Comparison of ENCODE assay signal across 10 mouse cellular contexts in genomic region chr11:70516352-70516751, GRCm38 (mm10). TPM values are rescaled to one million over a fixed set of nuclear protein-coding genes. Genes with fewer than 3 reads are reported as not detected.
DNase-seq lines count a peak whose midpoint lies in the region; ATAC-seq lines count a peak whose summit lies in the region.
"Had no signal": no experiment of that assay in that cellular context is flagged by ENCODE, and none has a peak within 500 bp of the region (broad histone marks: within the 10 kb centered on the region; RNA-seq: fewer than 3 reads in every experiment).

No protein-coding gene starts in this region.

- intact Hi-C loops in heart, postnatal 10 days (cut with DNase I): loop anchor here (1.0 to 2.0 kb wide), 2 partner anchors 89 to 238 kb away; no protein-coding TSS in a partner anchor

- H3K36me3 ChIP-seq in kidney, embryonic 16.5 days (ENCODE audit: insufficient read depth, low read length): no peaks in the 10 kb centered on the region
- H3K36me3 ChIP-seq: embryonic facial prominence, embryonic 15.5 days; limb, embryonic 13.5 days had no signal

- peak; percentile 32 to 45 for DNase-seq in kidney, adult 8-10 months
- DNase-seq in CD4-positive helper T cell, adult 2 months (ENCODE audit: low read depth, low spot score): peak; percentile 62
- peak; percentile 46 for DNase-seq in MEL-GATA-1-ER (ENCODE audit: extremely low read depth, low read depth)
- peak; percentile 47 to 69 for DNase-seq in heart, postnatal 10 days
- peak; percentile 57 for DNase-seq in retina, postnatal 7 days (ENCODE audit: low read depth, low spot score)

- no peak for ATAC-seq in kidney, embryonic 16.5 days (ENCODE audit: low FRiP score, low TSS enrichment)
- ATAC-seq in inflammation-experienced regulatory T-cells, adult 6 months: no peak

- peaks cover 9% of the 10 kb centered on the region for H3K4me1 ChIP-seq in kidney, embryonic 16.5 days (ENCODE audit: insufficient read depth, low read length)

- no peak overlapping the region for H3K9ac ChIP-seq in kidney, embryonic 16.5 days (replicated peaks; ENCODE audit: low read length)
- H3K9ac ChIP-seq: embryonic facial prominence, embryonic 15.5 days; limb, embryonic 13.5 days had no signal

- H3K27me3 ChIP-seq in kidney, embryonic 16.5 days (ENCODE audit: insufficient read depth, low read length): no peaks in the 10 kb centered on the region

- no peak overlapping the region for H3K4me3 ChIP-seq in kidney, embryonic 16.5 days (ENCODE audit: low read length)
- H3K4me3 ChIP-seq: embryonic facial prominence, embryonic 15.5 days; limb, embryonic 13.5 days had no signal

- no peak overlapping the region for H3K27ac ChIP-seq in kidney, embryonic 16.5 days (ENCODE audit: low read length)
- H3K27ac ChIP-seq: embryonic facial prominence, embryonic 15.5 days; limb, embryonic 13.5 days had no signal

- no peaks in the 10 kb centered on the region for H3K9me3 ChIP-seq in kidney, embryonic 16.5 days (ENCODE audit: low read length)
- H3K9me3 ChIP-seq: embryonic facial prominence, embryonic 15.5 days; limb, embryonic 13.5 days had no signal

- 33% methylated on average over 2 of the region's 2 CpGs for WGBS in kidney, embryonic 16.5 days

- no peak overlapping the region for H3K4me2 ChIP-seq in kidney, embryonic 16.5 days (replicated peaks; ENCODE audit: low read depth, low read length)
- H3K4me2 ChIP-seq: embryonic facial prominence, embryonic 15.5 days; limb, embryonic 13.5 days had no signal

RNA-seq across cellular contexts. Expression of gene Vmo1, which starts 1.9 kb away (rescaled TPM):
- polyA plus RNA-seq in kidney, embryonic 16.5 days (2015; fragmentation: Nextera tagmentation; extraction: Ambion mirVana): 0.37 and 0.50 TPM in 2 replicates
- not detected for total RNA-seq in heart, postnatal 10 days (2021)
- polyA plus RNA-seq in inflammation-experienced regulatory T-cells, adult 6 months (2017; shearing (Covaris generic)): not detected
- polyA plus RNA-seq: small intestine, adult 2 months had no signal

RNA-seq across cellular contexts. Expression of gene Gltpd2, which starts 2.6 kb away (rescaled TPM):
- 0.51 and 0.62 TPM in 2 replicates for polyA plus RNA-seq in kidney, embryonic 16.5 days (2015; fragmentation: Nextera tagmentation; extraction: Ambion mirVana)
- not detected for total RNA-seq in heart, postnatal 10 days (2021)
- not detected for polyA plus RNA-seq in inflammation-experienced regulatory T-cells, adult 6 months (2017; shearing (Covaris generic))

RNA-seq across cellular contexts. Expression of gene Psmb6, which starts 8.8 kb away (rescaled TPM):
- polyA plus RNA-seq in kidney, embryonic 16.5 days (2015; fragmentation: Nextera tagmentation; extraction: Ambion mirVana): 789 and 872 TPM in 2 replicates
- 100 to 1,000 TPM; 264 to 266 TPM for total RNA-seq in heart, postnatal 10 days (2021)
- polyA plus RNA-seq in inflammation-experienced regulatory T-cells, adult 6 months (2017; shearing (Covaris generic)): 100 to 1,000 TPM; 376 to 387 (median 385) TPM

RNA-seq across cellular contexts. Expression of gene Tm4sf5, which starts 11.3 kb away (rescaled TPM):
- polyA plus RNA-seq in kidney, embryonic 16.5 days (2015; fragmentation: Nextera tagmentation; extraction: Ambion mirVana): 0.69 and 0.80 TPM in 2 replicates
- 1 to 10 TPM in 1 of 2 experiments, under 1 TPM in 1; 0.89 to 1.4 TPM for total RNA-seq in heart, postnatal 10 days (2021)
- polyA plus RNA-seq in inflammation-experienced regulatory T-cells, adult 6 months (2017; shearing (Covaris generic)): 1 to 10 TPM; 1.6 to 3.2 (median 2.3) TPM
- polyA plus RNA-seq: embryonic facial prominence, embryonic 15.5 days had no signal

RNA-seq across cellular contexts. Expression of gene Gm40193, which starts 16.4 kb away (rescaled TPM):
- not detected in 2 replicates for polyA plus RNA-seq in kidney, embryonic 16.5 days (2015; fragmentation: Nextera tagmentation; extraction: Ambion mirVana)
- total RNA-seq in heart, postnatal 10 days (2021): not detected
- not detected for polyA plus RNA-seq in inflammation-experienced regulatory T-cells, adult 6 months (2017; shearing (Covaris generic))
- polyA plus RNA-seq: limb, embryonic 13.5 days; small intestine, adult 2 months had no signal
